Mouse (Mus musculus) left cerebral cortex, adult 2 months (tissue): ENCODE results near the gene Abca8a. TPM values are rescaled to one million over a fixed set of nuclear protein-coding genes. Genes with fewer than 3 reads are reported as not detected.

ENCODE experiments used
- DNase-seq, 2 experiments: peaks; one replicate each; pipeline ENCODE4 v3.0.0; 2021 to 2022; ENCODE audit warnings: low spot score in 2 of 2, mixed read lengths in 1 of 2; ENCODE audit errors: extremely low spot score in 1 of 2
- H3K27ac ChIP-seq: fragments of 200-600 bp; 2 replicates; pipeline ENCODE4 v1.8.1; 2022
- H3K4me3 ChIP-seq: fragments of 200-600 bp; 2 replicates; pipeline ENCODE4 v1.8.1; 2022
- CTCF ChIP-seq: fragments of 200-600 bp; IDR thresholded peaks from 2 replicates; pipeline ENCODE4 v1.8.1; 2022; ENCODE audit warnings: antibody characterized with exemption, mild to moderate bottlenecking, moderate library complexity
- intact Hi-C: fragments of 180-260 bp; cut with DNase I; formaldehyde crosslinking; loops from one replicate; pipeline ENCODE4 v1.15.1; 2025
- long read RNA-seq, 2 experiments: library from polyadenylated mRNA; stranded (forward); transcript quantifications; one replicate each; pipeline ENCODE4 v2.0.0; 2021; ENCODE audit warnings: borderline mapping rate in 2 of 2
- total RNA-seq, 2 experiments: library from RNA; stranded (reverse); gene quantifications; 2 replicates each; pipeline ENCODE4 v1.2.3; 2021

Gene Abca8a
- 1 to 10 TPM; 2.9 to 3.1 TPM for total RNA-seq
- long read RNA-seq, experiment 1, partial matches to known transcripts: 2 of 3 reads
- long read RNA-seq, experiment 1, other reads (novel, unspliced or antisense): 1 of 3 reads
- long read RNA-seq, experiment 2, partial matches to known transcripts: 1 of 1 reads
- long read RNA-seq, experiment 2, other reads (novel, unspliced or antisense): 0 of 1 reads

GRCm38 (mm10) chr11:110095858-110096257 is at the start of gene Abca8a:
Gene Abca8a, minus strand, starts transcription at chr11:110095978.
- no peak for DNase-seq
- intact Hi-C loops: no loop called here
- TF ChIP-seq CTCF: no peak
- no peak within 1 kb of the TSS for H3K27ac ChIP-seq
- no peak within 1 kb of the TSS for H3K4me3 ChIP-seq

GRCm38 (mm10) chr11:110145421-110145820 is 49.6 kb upstream of the Abca8a start:
- TF ChIP-seq CTCF: no peak
- H3K4me3 ChIP-seq: no peak overlapping the region
- no peak overlapping the region for H3K27ac ChIP-seq
- intact Hi-C loops: no loop called here
- DNase-seq: no peak

GRCm38 (mm10) chr11:110130760-110131159 is 35.0 kb upstream of the Abca8a start:
- no peak for DNase-seq
- TF ChIP-seq CTCF: no peak
- intact Hi-C loops: no loop called here
- Histone ChIP-seq H3K27ac (no peak overlapping the region), H3K4me3 (no peak overlapping the region)

GRCm38 (mm10) chr11:110111137-110111536 is 15.4 kb upstream of the Abca8a start:
- DNase-seq: no peak
- no peak overlapping the region for H3K27ac ChIP-seq

GRCm38 (mm10) chr11:110101437-110101836 is 5.7 kb upstream of the Abca8a start:
- no peak for DNase-seq
- H3K4me3 ChIP-seq: no peak overlapping the region
- intact Hi-C loops: no loop called here
- no peak for TF ChIP-seq CTCF
- no peak overlapping the region for H3K27ac ChIP-seq

More at GRCm38 (mm10) chr11:110111137-110111536, 15.4 kb upstream of the Abca8a start:
- H3K4me3 ChIP-seq: no peak overlapping the region
- intact Hi-C loops: loop anchor here (2.0 to 5.0 kb wide), 2 partner anchors 219 to 238 kb away; no protein-coding TSS in a partner anchor
- peak; percentile 51 for TF ChIP-seq CTCF

GRCm38 (mm10) chr11:110098901-110099300 is 3.1 kb upstream of the Abca8a start:
- H3K27ac ChIP-seq: no peak overlapping the region
- TF ChIP-seq CTCF: no peak
- DNase-seq: no peak
- intact Hi-C loops: no loop called here
- H3K4me3 ChIP-seq: no peak overlapping the region

- Histone ChIP-seq H3K27ac (no peak overlapping the region), H3K4me3 (no peak overlapping the region)
- no peak for TF ChIP-seq CTCF
- DNase-seq: no peak
- intact Hi-C loops: no loop called here
These were observed 1.7 kb upstream of the Abca8a start for GRCm38 (mm10) chr11:110097465-110097864.

GRCm38 (mm10) chr11:110094846-110095380 is 865 bp downstream of the Abca8a start:
- intact Hi-C loops: no loop called here
- DNase-seq: no peak
- TF ChIP-seq CTCF: no peak; the same call in 1 of the 2 replicates
- H3K27ac ChIP-seq: no peak overlapping the region
- no peak overlapping the region for H3K4me3 ChIP-seq

GRCm38 (mm10) chr11:110094236-110094635 is 1.5 kb downstream of the Abca8a start:
- no peak for TF ChIP-seq CTCF
- H3K4me3 ChIP-seq: no peak overlapping the region
- intact Hi-C loops: no loop called here
- H3K27ac ChIP-seq: no peak overlapping the region
- no peak for DNase-seq

GRCm38 (mm10) chr11:110091328-110091727 is 4.5 kb downstream of the Abca8a start:
- no peak overlapping the region for H3K4me3 ChIP-seq
- DNase-seq: no peak
- intact Hi-C loops: no loop called here
- TF ChIP-seq CTCF: no peak
- no peak overlapping the region for H3K27ac ChIP-seq

GRCm38 (mm10) chr11:110072158-110072557 is 23.6 kb downstream of the Abca8a start:
- no peak for TF ChIP-seq CTCF
- DNase-seq: no peak
- no peak overlapping the region for H3K4me3 ChIP-seq
- H3K27ac ChIP-seq: no peak overlapping the region
- intact Hi-C loops: no loop called here

GRCm38 (mm10) chr11:110061032-110061431 is 34.7 kb downstream of the Abca8a start:
- TF ChIP-seq CTCF: no peak
- DNase-seq: no peak
- Histone ChIP-seq H3K27ac (no peak overlapping the region), H3K4me3 (no peak overlapping the region)
- intact Hi-C loops: no loop called here

- H3K27ac ChIP-seq: no peak overlapping the region
- intact Hi-C loops: no loop called here
- TF ChIP-seq CTCF: no peak
- no peak for DNase-seq
- H3K4me3 ChIP-seq: no peak overlapping the region
These were observed 35.7 kb downstream of the Abca8a start for GRCm38 (mm10) chr11:110060127-110060526.
